Mouse (Mus musculus) brain, embryonic 14.5 days (tissue): ENCODE measurements around the gene Itpr2.

Experiments
- CTCF ChIP-seq: fragments of 200-500 bp; IDR thresholded peaks from 2 replicates; pipeline ENCODE4 v1.5.1; 2012; ENCODE audit warnings: inconsistent platforms, mild to moderate bottlenecking, moderate library complexity, borderline replicate concordance; ENCODE audit not compliant: insufficient read depth, insufficient read length; ENCODE audit errors: extremely low read depth
- POLR2A ChIP-seq: fragments of 200-500 bp; IDR thresholded peaks from 2 replicates; pipeline ENCODE4 v1.6.1; 2012; ENCODE audit warnings: mild to moderate bottlenecking, inconsistent platforms, borderline replicate concordance; ENCODE audit not compliant: poor library complexity, insufficient read depth, insufficient read length, severe bottlenecking; ENCODE audit errors: extremely low read depth

DNA sequence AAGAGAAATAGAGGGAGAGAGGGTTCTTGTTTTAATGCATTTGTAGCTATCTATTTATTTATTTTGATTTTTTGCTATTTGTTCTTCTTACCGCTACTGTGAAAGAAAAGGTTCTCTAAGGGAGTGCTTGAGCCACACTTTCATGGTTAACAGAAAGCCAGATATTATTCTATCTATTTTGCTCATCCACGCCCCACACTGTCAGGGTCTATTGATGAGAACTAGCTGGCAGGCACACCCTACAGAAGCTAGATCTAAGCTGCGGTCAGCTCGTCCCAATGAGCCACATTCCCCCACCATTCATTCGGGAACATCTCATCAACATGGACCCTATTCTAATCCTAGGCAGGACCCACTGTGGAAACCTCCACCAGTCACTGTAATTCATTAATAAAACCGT, 271.1 kb downstream of the Itpr2 start:
- TF ChIP-seq CTCF (no peak), POLR2A (no peak)
